Comparison of ENCODE assay signal across 1 mouse cellular context in the genomic region with DNA sequence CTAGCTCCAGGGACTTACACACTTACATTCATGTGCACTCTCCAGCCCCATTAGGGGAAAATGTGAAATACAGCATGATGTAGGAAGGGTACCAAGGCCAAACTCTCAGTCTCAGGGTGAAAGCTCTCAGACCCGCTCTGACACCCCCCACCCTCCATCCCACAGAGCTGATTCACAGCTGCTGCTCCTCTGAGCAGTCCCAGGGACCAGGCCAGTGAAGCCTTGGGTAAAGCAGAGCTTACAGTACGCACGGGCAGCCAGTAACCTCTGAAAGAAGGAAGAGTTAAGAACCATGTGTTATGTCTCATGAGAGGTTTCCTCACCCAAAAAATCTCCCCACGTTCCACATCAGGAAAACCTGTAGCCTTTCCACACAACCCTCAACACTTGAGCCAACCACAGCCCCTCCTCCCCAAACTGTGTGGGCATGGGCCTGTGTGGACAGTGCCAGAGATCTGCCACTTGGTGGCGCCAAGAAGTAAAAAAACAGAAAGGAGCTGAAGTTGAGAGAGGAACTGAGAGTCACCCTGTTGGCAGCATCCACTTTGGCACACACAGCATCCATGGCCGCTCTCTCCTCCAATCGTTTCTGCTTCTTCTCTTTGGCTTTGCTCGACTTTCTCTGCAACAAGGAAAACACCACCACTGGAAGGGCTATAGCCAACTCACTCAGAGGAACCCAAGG.
TF ChIP-seq lines count a peak whose summit lies in the region.

No protein-coding gene starts in this region.

TF ChIP-seq in MEL, 35 proteins besides CTCF, POLR2A, EP300 and RAD21:
- TF ChIP-seq SMC3 (IDR thresholded peaks at IDR 0.05; ENCODE audit: low read depth, low read length) (peak; percentile 83), ZNF384 (IDR thresholded peaks at IDR 0.05; ENCODE audit: low read depth, low read length) (peak; percentile 32; the same call in 1 of the 2 replicates), ZC3H11A (IDR thresholded peaks at IDR 0.05; ENCODE audit: low read depth, low read length) (peak; percentile 44), MAZ (IDR thresholded peaks at IDR 0.05; ENCODE audit: low read depth, low read length) (peak; percentile 47; the same call in 1 of the 2 replicates), GATA1 (IDR thresholded peaks at IDR 0.05; ENCODE audit: low read depth, low read length) (no peak), ELF1 (IDR thresholded peaks at IDR 0.05; ENCODE audit: low read depth, low read length) (no peak), JUND (IDR thresholded peaks at IDR 0.05; ENCODE audit: low read depth, low read length) (0 out of 2 replicates have a peak, but pooled peaks have one; percentile 13)
